Mouse (Mus musculus) cortical plate, adult 2 months (tissue): ENCODE data around the gene Nubp1. TPM values are rescaled to one million over a fixed set of nuclear protein-coding genes. Genes with fewer than 3 reads are reported as not detected.

Experiments used
- H3K27ac ChIP-seq: fragments of 200-500 bp; 2 replicates; pipeline ENCODE4 v1.5.1; 2012; ENCODE audit warnings: low read length, control low read depth, inconsistent platforms; ENCODE audit not compliant: insufficient read depth
- H3K4me1 ChIP-seq: fragments of 200-500 bp; 2 replicates; pipeline ENCODE4 v1.6.1; 2011; ENCODE audit warnings: low read length; ENCODE audit not compliant: control insufficient read depth, insufficient read depth
- H3K4me3 ChIP-seq: fragments of 200-500 bp; 2 replicates; pipeline ENCODE4 v1.5.1; 2011; ENCODE audit warnings: mild to moderate bottlenecking, low read length, control low read depth; ENCODE audit not compliant: insufficient read depth
- CTCF ChIP-seq: fragments of 200-500 bp; IDR thresholded peaks from 2 replicates; pipeline ENCODE4 v1.5.1; 2011; ENCODE audit warnings: mild to moderate bottlenecking, control low read depth, low read length; ENCODE audit not compliant: insufficient read depth; ENCODE audit errors: extremely low read depth
- POLR2A ChIP-seq: fragments of 200-500 bp; IDR thresholded peaks from 2 replicates; pipeline ENCODE4 v1.6.1; 2011; ENCODE audit warnings: mild to moderate bottlenecking, low read length, control low read depth; ENCODE audit not compliant: insufficient read depth; ENCODE audit errors: extremely low read depth
- polyA plus RNA-seq: library from polyadenylated mRNA; depleted of rRNA; stranded (reverse); fragments of >200 nt; gene quantifications from 2 replicates; pipeline ENCODE4 v1.2.3, GENCODE M21; 2012

The Nubp1 gene
- polyA plus RNA-seq, 1 experiment, result 24.6 TPM

DNA sequence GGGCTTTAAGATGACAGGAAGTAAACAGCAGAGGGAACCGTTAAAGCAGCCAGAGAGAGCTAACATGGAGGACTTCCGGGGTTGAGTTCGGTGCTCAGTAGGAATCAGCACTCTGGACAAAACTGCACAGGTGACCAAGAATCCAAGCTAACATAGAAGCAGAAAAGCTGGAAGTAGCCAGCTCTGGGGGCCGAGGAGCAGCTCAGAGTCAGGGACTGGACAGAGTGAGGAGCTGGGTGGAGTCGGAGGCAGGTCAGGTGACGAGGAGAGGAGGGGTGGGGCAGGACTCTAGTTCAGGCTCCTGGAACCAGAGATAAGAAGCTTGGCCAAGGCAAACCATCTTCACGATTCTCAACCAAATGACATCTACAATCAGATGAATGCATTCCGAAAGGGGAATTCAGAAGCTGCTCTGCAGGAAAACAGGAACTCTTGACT, 27.7 kb upstream of the Nubp1 start:
- Histone ChIP-seq H3K4me1 (no peaks in the 10 kb centered on the region), H3K4me3 (no peak overlapping the region), H3K27ac (no peak overlapping the region)
- TF ChIP-seq POLR2A, result no peak
- no peak for TF ChIP-seq CTCF

DNA sequence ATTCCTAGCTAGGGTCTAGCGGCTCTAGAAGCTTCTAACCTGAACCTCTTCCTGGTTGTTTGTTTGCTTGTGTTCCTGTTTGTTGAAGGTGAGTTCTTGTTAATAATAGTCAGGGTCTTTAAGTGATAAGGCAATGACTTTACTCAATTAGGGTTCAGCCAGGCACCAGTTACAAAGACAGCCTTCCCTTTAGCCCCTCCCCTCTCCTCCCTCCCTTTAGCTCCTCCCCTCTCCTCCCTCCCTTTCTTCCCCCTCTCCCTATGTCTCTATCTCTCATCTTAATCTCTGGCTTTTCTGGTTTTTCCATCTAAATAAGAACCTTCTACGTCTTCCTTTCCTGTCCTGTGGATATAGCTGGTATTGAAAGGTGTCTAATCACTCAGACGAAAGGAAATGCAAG, 27.2 kb upstream of the Nubp1 start:
- no peak for TF ChIP-seq CTCF
- no peak for TF ChIP-seq POLR2A
- Histone ChIP-seq H3K4me3 (no peak overlapping the region), H3K27ac (no peak overlapping the region), H3K4me1 (no peaks in the 10 kb centered on the region)

DNA sequence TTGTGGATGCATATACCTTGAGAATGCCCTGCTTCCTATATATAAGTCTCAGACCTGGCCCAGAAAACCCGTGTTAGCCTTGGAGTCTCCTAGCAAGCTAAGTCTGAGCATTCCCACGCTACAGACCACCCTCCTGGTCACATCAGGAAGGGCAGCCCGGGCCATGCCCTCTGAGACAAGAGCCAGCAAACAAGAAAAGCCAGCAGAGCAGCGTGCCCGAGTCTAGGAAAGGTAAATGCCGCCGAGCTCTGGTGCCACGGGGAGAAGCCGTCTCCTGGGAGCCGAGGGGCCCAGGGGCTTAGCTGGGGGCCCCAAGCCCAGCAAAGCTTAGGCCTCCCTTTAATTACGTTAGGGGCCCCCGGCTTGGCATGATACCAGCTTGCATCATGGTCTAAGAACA, 26.5 kb upstream of the Nubp1 start:
- no peak for TF ChIP-seq POLR2A
- no peak for TF ChIP-seq CTCF
- Histone ChIP-seq H3K4me1 (no peaks in the 10 kb centered on the region), H3K4me3 (no peak overlapping the region), H3K27ac (no peak overlapping the region)

GRCm38 (mm10) chr16:10388634-10389365, 22.9 kb upstream of the Nubp1 start:
- TF ChIP-seq POLR2A (no peak), CTCF (no peak)
- no peak overlapping the region for H3K27ac ChIP-seq
- no peak overlapping the region for H3K4me3 ChIP-seq
- no peaks in the 10 kb centered on the region for H3K4me1 ChIP-seq

- TF ChIP-seq POLR2A, result no peak
- no peak overlapping the region for H3K27ac ChIP-seq
- H3K4me3 ChIP-seq, result no peak overlapping the region
- no peaks in the 10 kb centered on the region for H3K4me1 ChIP-seq
These were observed 19.2 kb upstream of the Nubp1 start for GRCm38 (mm10) chr16:10392587-10392986.

GRCm38 (mm10) chr16:10394699-10395540, 16.8 kb upstream of the Nubp1 start, which contains the start of gene Tekt5:
Gene Tekt5 (minus strand): TSS chr16:10395490.
- Histone ChIP-seq H3K4me3 (peak within 1 kb of the TSS; percentile 29), H3K27ac (no peak within 1 kb of the TSS)
- TF ChIP-seq CTCF, result peak; percentile 53
- no peak for TF ChIP-seq POLR2A

GRCm38 (mm10) chr16:10398755-10399154, 13.0 kb upstream of the Nubp1 start:
- Histone ChIP-seq H3K27ac (no peak overlapping the region), H3K4me3 (no peak overlapping the region), H3K4me1 (no peaks in the 10 kb centered on the region)
- TF ChIP-seq CTCF (no peak), POLR2A (no peak)

More at GRCm38 (mm10) chr16:10394699-10395540, 16.8 kb upstream of the Nubp1 start, which contains the start of gene Tekt5:
- no peaks in the 10 kb centered on the region for H3K4me1 ChIP-seq

DNA sequence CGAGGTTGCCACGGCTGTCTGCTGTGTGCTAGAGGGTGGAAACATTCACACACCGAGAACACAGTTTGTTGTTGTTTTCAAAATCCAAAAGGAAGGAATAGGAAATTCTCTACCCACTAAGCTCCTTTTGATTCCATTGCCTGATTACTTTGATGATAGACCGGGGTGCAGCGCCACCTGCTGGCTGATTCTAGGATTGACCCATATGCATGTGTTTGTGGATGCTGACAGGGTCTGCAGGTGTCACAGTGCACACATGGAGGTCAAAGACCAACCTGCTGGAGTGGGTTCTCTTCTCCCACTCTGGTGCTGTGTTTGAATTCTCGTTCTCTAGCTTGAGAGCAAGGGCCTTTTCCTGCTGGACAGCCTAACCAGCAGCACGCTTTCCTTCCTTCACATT, 12.6 kb upstream of the Nubp1 start:
- TF ChIP-seq CTCF (peak; percentile 93), POLR2A (no peak)
- Histone ChIP-seq H3K27ac (no peak overlapping the region), H3K4me3 (no peak overlapping the region), H3K4me1 (no peaks in the 10 kb centered on the region)

GRCm38 (mm10) chr16:10415976-10416375, 4.2 kb downstream of the Nubp1 start:
- TF ChIP-seq POLR2A, result no peak
- TF ChIP-seq CTCF, result peak; percentile 57
- no peak overlapping the region for H3K27ac ChIP-seq

GRCm38 (mm10) chr16:10416866-10417265, 5.1 kb downstream of the Nubp1 start:
- Histone ChIP-seq H3K27ac (no peak overlapping the region), H3K4me3 (no peak overlapping the region), H3K4me1 (no peaks in the 10 kb centered on the region; the same call in 1 of the 2 replicates)
- no peak for TF ChIP-seq POLR2A
- peak; percentile 44 for TF ChIP-seq CTCF

More at GRCm38 (mm10) chr16:10415976-10416375, 4.2 kb downstream of the Nubp1 start:
- Histone ChIP-seq H3K4me3 (no peak overlapping the region), H3K4me1 (no peaks in the 10 kb centered on the region; the same call in 1 of the 2 replicates)
